Mouse (Mus musculus) left cerebral cortex, postnatal 25 days (tissue): Measurements from ENCODE around the gene Olfr1218. TPM values are rescaled to one million over a fixed set of nuclear protein-coding genes. Genes with fewer than 3 reads are reported as not detected.
"Not testable (repeated sequence)": the region's sequence is repeated elsewhere in the genome, so short reads cannot be mapped to it uniquely, and the experiment has no call there.

Source experiments
- DNase-seq, 2 experiments: peaks; one replicate each; pipeline ENCODE4 v3.0.0; 2022; ENCODE audit warnings: low spot score in 2 of 2, mixed read lengths in 1 of 2
- intact Hi-C: fragments of 180-260 bp; cut with DNase I; formaldehyde crosslinking; loops from one replicate; pipeline ENCODE4 v1.15.1; 2025
- total RNA-seq, 2 experiments: library from RNA; stranded (reverse); gene quantifications; 2 replicates each; pipeline ENCODE4 v1.2.3; 2021

Olfr1218 gene
- not detected for total RNA-seq

DNA sequence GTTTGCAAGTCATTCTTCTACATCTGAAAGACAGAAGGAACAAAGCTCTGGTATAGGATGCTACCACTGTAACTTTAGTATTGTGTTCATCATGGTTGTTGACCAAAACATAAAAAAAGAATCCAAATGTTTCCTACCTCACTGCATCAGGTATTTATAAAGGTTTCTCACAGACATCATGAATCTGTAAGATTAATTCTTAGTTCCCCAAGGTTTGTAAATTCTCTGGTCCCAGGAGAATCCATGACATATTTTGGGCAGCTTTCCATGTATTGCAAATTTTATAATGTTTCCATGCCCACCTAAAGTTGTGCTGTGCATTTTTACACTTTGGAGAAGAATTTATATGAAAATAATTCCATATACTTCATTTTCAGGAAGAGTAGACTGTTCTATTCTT, at the start of gene Olfr1218:
Gene Olfr1218 (minus strand): TSS at position 101 of the 400 bp plus-strand sequence.
- intact Hi-C loops: no loop called here
- no peak for DNase-seq

DNA sequence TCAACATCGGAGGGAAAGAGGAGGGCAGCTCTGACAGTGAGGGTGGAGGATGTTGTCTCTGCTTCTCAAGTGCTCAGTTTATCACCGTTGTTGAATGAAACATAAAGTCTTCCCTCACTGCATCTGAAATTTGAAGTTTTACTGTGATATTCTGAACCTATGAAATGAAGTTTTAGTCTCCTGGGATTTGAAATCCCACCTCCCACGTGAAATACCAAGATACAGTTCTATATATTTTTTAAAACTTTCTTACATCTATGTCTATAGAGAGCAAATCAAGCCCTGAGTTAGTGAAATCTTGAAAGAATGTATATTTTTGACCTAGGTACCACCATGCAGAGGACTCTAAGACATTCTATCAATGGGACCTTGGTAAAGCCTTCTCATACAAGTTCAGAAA, 45.7 kb upstream of the Olfr1218 start, which contains the start of gene Olfr1220:
Gene Olfr1220 (minus strand): TSS at position 101 of the 400 bp plus-strand sequence.
- DNase-seq: no peak
- intact Hi-C loops: no loop called here

DNA sequence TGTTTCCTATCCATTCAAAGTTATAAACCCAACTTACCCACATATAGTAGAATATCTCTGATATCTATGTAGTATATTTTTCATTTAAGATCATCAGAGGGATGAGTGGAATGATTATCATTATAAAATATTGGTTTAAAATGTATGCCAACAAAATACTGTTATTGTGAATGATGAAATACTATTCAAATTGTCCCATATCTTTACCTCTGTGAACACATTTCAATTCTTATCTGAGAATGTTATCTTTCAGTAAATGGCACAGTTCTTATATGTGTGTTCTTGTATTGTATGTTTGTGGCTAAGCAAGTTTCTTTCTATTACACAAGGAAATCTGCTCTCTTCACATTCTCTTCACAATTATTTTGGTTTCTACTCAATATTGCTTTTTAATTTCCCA, 44.7 kb upstream of the Olfr1218 start:
- intact Hi-C loops: no loop called here
- no peak for DNase-seq

DNA sequence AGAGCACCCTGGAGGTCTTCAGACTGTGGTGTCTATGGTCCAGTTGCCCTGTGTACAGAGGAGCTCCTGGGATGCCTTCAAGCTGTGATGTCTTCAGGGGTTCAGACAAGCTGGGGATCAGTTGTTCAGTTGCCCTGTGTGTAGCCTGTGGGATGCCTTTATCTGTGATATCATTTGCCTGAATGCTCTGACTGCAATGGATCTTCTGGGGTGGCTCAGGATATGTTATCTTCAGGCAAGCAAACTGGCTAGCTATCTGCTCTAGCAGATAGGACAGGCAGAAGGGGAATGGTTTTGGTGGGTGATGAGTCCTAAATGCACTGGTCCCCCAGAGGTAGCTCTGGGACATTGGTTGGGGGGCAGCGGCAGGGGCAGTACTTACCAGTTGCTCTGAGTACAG, 32.9 kb upstream of the Olfr1218 start:
- intact Hi-C loops: no loop called here
- DNase-seq: no peak

DNA sequence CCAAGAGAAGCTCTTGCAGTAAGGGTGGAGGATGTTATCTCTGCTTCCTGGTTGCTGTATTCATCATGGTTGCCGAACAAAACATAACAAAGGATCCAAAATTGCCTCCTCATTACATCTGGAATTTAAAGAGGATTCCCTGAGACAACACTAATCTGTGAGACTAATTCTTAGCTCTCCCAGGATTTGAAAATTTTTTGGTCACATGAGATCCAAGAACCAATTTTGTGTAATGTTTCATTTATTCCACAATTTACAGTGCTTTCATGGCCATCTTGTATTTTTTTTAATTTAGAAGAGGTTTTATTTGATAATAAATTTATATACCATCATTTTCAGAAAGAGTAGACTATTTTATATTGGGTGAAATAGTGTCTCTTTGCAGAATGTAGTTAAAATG, 22.4 kb upstream of the Olfr1218 start, which contains the start of gene Olfr1219:
Gene Olfr1219 (minus strand): TSS at position 101 of the 400 bp plus-strand sequence.
- DNase-seq: no peak
- intact Hi-C loops: no loop called here

DNA sequence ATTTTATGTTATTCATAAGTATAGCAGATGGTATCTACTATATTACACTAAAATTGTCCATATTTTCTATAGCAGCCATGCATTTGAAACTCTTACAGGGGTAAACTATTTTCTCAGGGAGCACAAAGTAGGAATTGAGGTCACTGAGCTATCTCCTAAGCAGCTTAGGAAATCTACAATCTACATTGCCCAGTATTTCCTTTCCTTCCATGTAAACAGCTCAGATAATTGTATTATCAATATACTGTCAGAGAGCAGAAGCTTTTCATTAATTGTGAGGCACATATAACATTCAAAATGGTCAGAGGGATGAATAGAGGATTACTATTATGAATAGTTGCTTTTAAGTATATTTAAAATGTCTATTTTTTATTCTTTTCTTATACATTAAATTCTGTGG, 20.5 kb upstream of the Olfr1218 start:
- intact Hi-C loops: no loop called here

DNA sequence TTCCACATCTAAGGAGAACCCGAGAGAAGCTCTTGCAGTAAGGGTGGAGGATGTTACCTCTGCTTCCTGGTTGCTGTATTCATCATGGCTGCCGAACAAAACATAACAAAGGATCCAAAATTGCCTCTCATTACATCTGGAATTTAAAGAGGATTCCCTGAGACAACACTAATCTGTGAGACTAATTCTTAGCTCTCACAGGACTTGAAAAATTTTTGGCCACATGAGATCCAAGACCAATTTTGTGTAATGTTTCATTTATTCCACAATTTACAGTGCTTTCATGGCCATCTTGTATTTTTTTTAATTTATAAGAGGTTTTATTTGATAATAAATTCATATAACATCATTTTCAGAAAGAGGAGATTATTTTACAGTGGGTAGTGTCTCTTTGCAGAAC, 29.0 kb downstream of the Olfr1218 start, which contains the start of gene Olfr1217:
Gene Olfr1217 (minus strand): TSS at position 101 of the 400 bp plus-strand sequence.
- intact Hi-C loops: no loop called here
- DNase-seq: no peak

More for the DNA sequence above, 20.5 kb upstream of the Olfr1218 start:
- no peak for DNase-seq

DNA sequence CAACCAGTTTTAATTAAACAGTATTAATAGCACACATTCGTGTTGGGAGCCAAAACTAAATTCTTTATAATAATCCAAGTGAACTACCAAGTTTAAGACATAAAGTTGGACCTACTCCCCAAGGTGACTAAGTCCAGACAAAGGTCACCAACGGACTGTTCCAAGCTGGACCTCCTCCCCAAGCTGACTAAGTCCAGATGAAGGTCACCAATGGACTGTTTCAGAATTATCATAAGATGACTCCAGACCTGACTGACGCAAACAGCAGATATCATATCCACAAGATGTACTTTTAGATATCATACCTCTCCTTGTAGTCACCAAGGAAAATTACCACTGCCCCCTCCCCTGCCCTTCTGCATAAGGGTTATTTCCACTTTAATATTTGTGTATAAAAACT, 39.6 kb downstream of the Olfr1218 start:
- intact Hi-C loops, DNase-seq: not testable (repeated sequence)

DNA sequence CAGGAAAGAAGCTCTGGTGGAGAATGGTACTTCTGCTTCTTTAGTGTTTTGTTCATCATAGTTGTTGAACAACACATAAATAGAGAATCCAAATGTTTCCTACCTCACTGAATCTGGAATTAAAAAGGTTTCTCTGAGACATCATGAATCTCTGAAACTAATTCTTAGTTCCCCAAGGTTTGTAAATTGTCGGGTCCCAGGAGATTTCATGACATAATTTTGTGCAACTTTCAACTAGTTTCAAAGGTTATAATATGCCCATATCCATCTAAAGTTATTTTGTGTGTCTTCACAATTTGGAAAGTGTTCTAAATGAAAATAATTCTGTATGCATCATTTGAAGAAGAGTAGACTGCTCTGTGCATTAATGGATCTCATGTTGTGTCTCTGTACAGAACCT, 42.7 kb downstream of the Olfr1218 start, which contains the start of gene Olfr1216:
Gene Olfr1216 (minus strand): TSS at position 101 of the 400 bp plus-strand sequence.
- intact Hi-C loops: no loop called here
- DNase-seq: no peak

DNA sequence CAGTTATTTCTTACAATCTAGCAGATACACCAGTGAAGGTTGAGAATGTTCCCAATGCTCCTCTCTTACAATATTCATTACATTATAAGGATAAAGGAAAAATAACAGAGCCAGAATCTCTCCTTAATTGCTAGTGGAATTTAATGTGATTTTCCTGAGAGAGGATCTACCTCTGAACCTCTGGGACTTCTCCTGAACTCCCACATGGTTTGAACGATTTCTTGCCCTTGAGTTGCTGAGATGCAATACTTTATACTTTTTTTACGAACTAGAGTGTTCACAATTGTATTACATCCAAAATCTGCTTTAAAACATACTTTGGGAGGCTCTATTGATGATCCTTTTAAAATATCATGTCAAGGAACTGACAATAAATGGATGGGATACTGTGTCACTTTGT, 54.1 kb downstream of the Olfr1218 start, which contains the start of gene Olfr1215:
Gene Olfr1215 (minus strand): TSS at position 101 of the 400 bp plus-strand sequence.
- intact Hi-C loops: no loop called here
- no peak for DNase-seq

Other genes with a start within 250 kb of the Olfr1218 start
- not detected for gene Olfr1202, start 246.7 kb downstream of the Olfr1218 start, total RNA-seq
- not detected for gene Olfr1205, start 231.4 kb downstream of the Olfr1218 start, total RNA-seq
- not detected for gene Olfr1204, start 211.9 kb downstream of the Olfr1218 start, total RNA-seq
- gene Olfr1206, start 198.0 kb downstream of the Olfr1218 start, total RNA-seq: not detected
- gene Olfr1208, start 158.9 kb downstream of the Olfr1218 start, total RNA-seq: not detected
- not detected for gene Olfr1209, start 146.0 kb downstream of the Olfr1218 start, total RNA-seq
- gene Olfr1211, start 123.1 kb downstream of the Olfr1218 start, total RNA-seq: not detected
- gene Olfr1212, start 107.2 kb downstream of the Olfr1218 start, total RNA-seq: not detected
- not detected for gene Gm13762, start 80.9 kb downstream of the Olfr1218 start, total RNA-seq
- gene Olfr1214, start 68.5 kb downstream of the Olfr1218 start, total RNA-seq: not detected
- not detected for gene Olfr1215, start 54.2 kb downstream of the Olfr1218 start, total RNA-seq
- gene Olfr1216, start 42.8 kb downstream of the Olfr1218 start, total RNA-seq: not detected
- not detected for gene Olfr1217, start 29.1 kb downstream of the Olfr1218 start, total RNA-seq
- not detected for gene Olfr1219, start 22.3 kb upstream of the Olfr1218 start, total RNA-seq
- not detected for gene Olfr1220, start 45.6 kb upstream of the Olfr1218 start, total RNA-seq
- gene Olfr1221, start 56.1 kb upstream of the Olfr1218 start, total RNA-seq: not detected
- gene Olfr1222, start 71.9 kb upstream of the Olfr1218 start, total RNA-seq: not detected
- gene Olfr1223, start 90.4 kb upstream of the Olfr1218 start, total RNA-seq: not detected
- not detected for gene Olfr1224-ps1, start 102.9 kb upstream of the Olfr1218 start, total RNA-seq
- gene Olfr1225, start 113.5 kb upstream of the Olfr1218 start, total RNA-seq: not detected
- not detected for gene Olfr1226, start 138.9 kb upstream of the Olfr1218 start, total RNA-seq
- not detected for gene Olfr1228, start 192.9 kb upstream of the Olfr1218 start, total RNA-seq
- not detected for gene Olfr1229, start 226.8 kb upstream of the Olfr1218 start, total RNA-seq
- gene Olfr1230, start 236.1 kb upstream of the Olfr1218 start, total RNA-seq: not detected
- not detected for gene Olfr1231, start 245.9 kb upstream of the Olfr1218 start, total RNA-seq